Mouse (Mus musculus) heart, adult 2 months (tissue): ENCODE data around the gene Ggn.
"Not testable (repeated sequence)": the region's sequence is repeated elsewhere in the genome, so short reads cannot be mapped to it uniquely, and the experiment has no call there.

Source experiments
- CTCF ChIP-seq: fragments of 200-600 bp; IDR thresholded peaks from 2 replicates; pipeline ENCODE4 v1.8.1; 2022; ENCODE audit warnings: antibody characterized with exemption, mild to moderate bottlenecking, moderate library complexity
- EP300 ChIP-seq: fragments of 200-500 bp; IDR thresholded peaks from 2 replicates; pipeline ENCODE4 v1.6.1; 2011; ENCODE audit warnings: low read depth, low read length, control low read depth; ENCODE audit not compliant: insufficient read depth
- POLR2A ChIP-seq: fragments of 200-500 bp; IDR thresholded peaks from 2 replicates; pipeline ENCODE4 v1.6.1; 2011; ENCODE audit warnings: mild to moderate bottlenecking, low read depth, low read length, control low read depth; ENCODE audit not compliant: insufficient read depth

DNA sequence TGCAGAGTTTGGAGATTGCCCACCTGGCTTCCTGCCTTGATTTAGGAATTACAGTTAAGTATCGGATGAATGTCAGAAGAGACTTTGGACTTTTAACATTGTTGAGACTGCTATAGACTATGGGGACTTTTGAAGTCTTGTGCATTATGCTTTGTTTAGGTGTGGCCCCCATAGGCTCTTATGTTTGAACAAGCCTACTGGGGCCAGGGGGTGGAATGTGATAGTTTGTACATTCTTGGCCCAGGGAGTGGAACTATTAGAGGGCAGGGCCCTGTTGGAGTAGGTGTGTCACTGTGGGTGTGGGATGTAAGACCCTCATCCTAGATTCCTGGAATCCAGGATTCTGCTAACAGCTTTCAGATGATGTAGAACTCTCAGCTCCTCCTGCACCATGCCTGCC is 24.2 kb downstream of the Ggn start:
- not testable (repeated sequence) for TF ChIP-seq CTCF, EP300, POLR2A
